Mouse (Mus musculus): ENCODE measurements around the gene Clba1. TPM values are rescaled to one million over a fixed set of nuclear protein-coding genes. Genes with fewer than 3 reads are reported as not detected.

Gene Clba1
- total and polyA plus RNA-seq, 2 experiments from 2014 or later, result 16.9 to 21.0 TPM

GRCm38 (mm10) chr12:112854610-112855333 lies 46.0 kb downstream of the Clba1 start:
- Histone ChIP-seq H3K4me2 (ENCODE audit: low read depth, low read length) (no peak overlapping the region), H3K27me3 (ENCODE audit: insufficient read depth, low read length) (no peaks in the 10 kb centered on the region), H3K4me3 (ENCODE audit: low read length) (no peak overlapping the region), H3K9me3 (ENCODE audit: low read length) (no peaks in the 10 kb centered on the region), H3K9ac (replicated peaks; ENCODE audit: low read length) (no peak overlapping the region), H3K27ac (no peak overlapping the region), H3K4me1 (ENCODE audit: insufficient read depth, low read length) (no peaks in the 10 kb centered on the region), H3K36me3 (ENCODE audit: insufficient read depth, low read length) (no peaks in the 10 kb centered on the region)
- no peak for ATAC-seq
- TF ChIP-seq CTCF (IDR thresholded peaks at IDR 0.05; ENCODE audit: low read depth), result no peak
- no peak for DNase-seq (ENCODE audit: low spot score)
- WGBS, result 78% methylated on average over 7 of the region's 7 CpGs

DNA sequence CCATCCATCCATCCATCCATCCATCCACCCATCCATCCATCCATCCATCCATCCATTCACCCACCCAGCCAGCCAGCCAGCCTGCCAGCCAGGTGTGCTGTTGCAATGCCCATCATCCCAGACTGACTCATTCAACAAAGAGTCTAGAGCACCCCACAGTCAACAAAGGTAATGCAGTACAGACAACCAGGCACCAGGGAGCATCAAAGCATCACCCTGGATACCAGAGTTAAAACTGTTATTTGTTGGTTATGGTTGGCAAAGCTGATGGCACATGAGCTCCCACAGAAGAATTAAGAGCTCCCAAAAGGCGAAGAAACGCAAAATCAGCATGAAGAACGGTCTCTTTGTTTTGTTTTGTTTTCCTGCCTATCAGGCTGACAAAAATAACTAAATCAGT lies 47.6 kb downstream of the Clba1 start:
- H3K4me3 ChIP-seq (ENCODE audit: low read length), result no peak overlapping the region
- no peak for ATAC-seq
- H3K9me3 ChIP-seq (ENCODE audit: low read length), result no peaks in the 10 kb centered on the region
- H3K9ac ChIP-seq (replicated peaks; ENCODE audit: low read length), result no peak overlapping the region
- no peaks in the 10 kb centered on the region for H3K4me1 ChIP-seq (ENCODE audit: insufficient read depth, low read length)
- peak; percentile 18; the same call in 1 of the 2 replicates for TF ChIP-seq CTCF (IDR thresholded peaks at IDR 0.05; ENCODE audit: low read depth)
- DNase-seq (ENCODE audit: low spot score), result no peak
- WGBS, result 61% methylated on average over 3 of the region's 3 CpGs
- H3K27me3 ChIP-seq (ENCODE audit: insufficient read depth, low read length), result no peaks in the 10 kb centered on the region
- no peak overlapping the region for H3K27ac ChIP-seq
- no peaks in the 10 kb centered on the region for H3K36me3 ChIP-seq (ENCODE audit: insufficient read depth, low read length)
- H3K4me2 ChIP-seq (ENCODE audit: low read depth, low read length), result no peak overlapping the region

DNA sequence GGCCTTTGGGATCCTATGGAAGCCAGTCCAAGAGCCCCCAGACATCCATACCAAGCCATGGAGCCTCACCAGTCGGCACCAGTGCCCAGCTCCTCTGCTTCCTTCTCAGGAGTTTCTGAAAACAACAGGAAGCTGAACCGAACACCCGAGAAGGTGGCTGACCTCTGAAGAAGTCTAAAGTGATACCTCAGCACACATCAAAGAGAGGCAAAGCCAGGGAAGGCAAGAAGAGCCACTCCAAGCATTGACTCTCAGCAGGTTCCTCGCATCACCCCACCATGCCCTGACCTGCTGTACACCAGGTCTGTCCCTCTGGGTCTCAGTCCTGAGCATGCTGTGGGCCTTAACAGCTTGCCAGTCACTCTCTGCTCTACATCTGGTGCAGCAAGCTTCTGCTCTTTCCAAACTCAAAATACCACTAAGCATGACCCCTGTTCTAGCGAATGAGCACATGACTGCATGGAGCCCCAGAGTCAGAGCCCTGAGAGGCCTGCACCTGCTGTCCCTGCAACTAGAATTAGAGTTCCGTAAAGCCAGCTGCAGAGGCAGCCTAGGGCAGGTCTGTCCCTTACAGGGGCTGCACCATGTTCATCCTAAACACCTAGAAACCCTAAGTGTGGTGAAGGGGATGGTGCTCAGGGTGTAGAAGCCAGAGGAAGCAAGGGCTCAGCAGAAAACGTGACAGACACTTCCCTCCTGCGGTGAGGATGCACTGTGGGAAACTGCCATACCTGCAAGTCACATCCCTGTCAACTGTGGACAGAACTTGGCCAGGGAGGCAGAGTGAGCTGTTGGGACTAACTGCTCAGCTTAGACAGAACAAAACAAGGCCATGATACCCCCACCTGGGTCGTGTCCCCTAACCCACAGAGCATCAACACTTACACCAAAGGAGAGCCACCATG lies 48.5 kb downstream of the Clba1 start:
- Histone ChIP-seq H3K36me3 (ENCODE audit: insufficient read depth, low read length) (no peaks in the 10 kb centered on the region), H3K27ac (no peak overlapping the region), H3K9ac (replicated peaks; ENCODE audit: low read length) (no peak overlapping the region), H3K9me3 (ENCODE audit: low read length) (no peaks in the 10 kb centered on the region), H3K4me1 (ENCODE audit: insufficient read depth, low read length) (no peaks in the 10 kb centered on the region), H3K4me2 (ENCODE audit: low read depth, low read length) (no peak overlapping the region), H3K4me3 (ENCODE audit: low read length) (no peak overlapping the region), H3K27me3 (ENCODE audit: insufficient read depth, low read length) (no peaks in the 10 kb centered on the region)
- DNase-seq (ENCODE audit: low spot score) (no peak), ATAC-seq (no peak)
- WGBS, result 69% methylated on average over 9 of the region's 9 CpGs
- no peak for TF ChIP-seq CTCF (IDR thresholded peaks at IDR 0.05; ENCODE audit: low read depth)

- Histone ChIP-seq H3K27me3 (ENCODE audit: insufficient read depth, low read length) (no peaks in the 10 kb centered on the region), H3K27ac (no peak overlapping the region), H3K4me3 (ENCODE audit: low read length) (no peak overlapping the region), H3K4me1 (ENCODE audit: insufficient read depth, low read length) (no peaks in the 10 kb centered on the region), H3K9me3 (ENCODE audit: low read length) (no peaks in the 10 kb centered on the region), H3K4me2 (ENCODE audit: low read depth, low read length) (no peak overlapping the region), H3K9ac (replicated peaks; ENCODE audit: low read length) (no peak overlapping the region), H3K36me3 (ENCODE audit: insufficient read depth, low read length) (no peaks in the 10 kb centered on the region)
- no peak for DNase-seq (ENCODE audit: low spot score)
- ATAC-seq, result no peak
- 86% methylated on average over 9 of the region's 9 CpGs for WGBS
- no peak for TF ChIP-seq CTCF (IDR thresholded peaks at IDR 0.05; ENCODE audit: low read depth)
Measured at GRCm38 (mm10) chr12:112858581-112859336, 50.0 kb downstream of the Clba1 start.

- Histone ChIP-seq H3K36me3 (ENCODE audit: insufficient read depth, low read length) (no peaks in the 10 kb centered on the region), H3K4me1 (ENCODE audit: insufficient read depth, low read length) (no peaks in the 10 kb centered on the region), H3K4me2 (ENCODE audit: low read depth, low read length) (no peak overlapping the region), H3K9ac (replicated peaks; ENCODE audit: low read length) (no peak overlapping the region), H3K4me3 (ENCODE audit: low read length) (no peak overlapping the region), H3K9me3 (ENCODE audit: low read length) (no peaks in the 10 kb centered on the region), H3K27ac (no peak overlapping the region), H3K27me3 (ENCODE audit: insufficient read depth, low read length) (no peaks in the 10 kb centered on the region)
- WGBS, result 77% methylated on average over 8 of the region's 8 CpGs
- no peak for DNase-seq (ENCODE audit: low spot score)
- ATAC-seq, result no peak
- no peak for TF ChIP-seq CTCF (IDR thresholded peaks at IDR 0.05; ENCODE audit: low read depth)
Measured at GRCm38 (mm10) chr12:112859930-112860329, 51.2 kb downstream of the Clba1 start.

- DNase-seq (ENCODE audit: low spot score) (no peak), ATAC-seq (no peak)
- 77% methylated on average over 7 of the region's 7 CpGs for WGBS
- no peak overlapping the region for H3K27ac ChIP-seq
- no peak overlapping the region for H3K4me2 ChIP-seq (ENCODE audit: low read depth, low read length)
- H3K4me1 ChIP-seq (ENCODE audit: insufficient read depth, low read length), result no peaks in the 10 kb centered on the region
- no peak for TF ChIP-seq CTCF (IDR thresholded peaks at IDR 0.05; ENCODE audit: low read depth)
- no peak overlapping the region for H3K4me3 ChIP-seq (ENCODE audit: low read length)
- no peak overlapping the region for H3K9ac ChIP-seq (replicated peaks; ENCODE audit: low read length)
- no peaks in the 10 kb centered on the region for H3K36me3 ChIP-seq (ENCODE audit: insufficient read depth, low read length)
- H3K27me3 ChIP-seq (ENCODE audit: insufficient read depth, low read length), result no peaks in the 10 kb centered on the region
- no peaks in the 10 kb centered on the region for H3K9me3 ChIP-seq (ENCODE audit: low read length)
Measured at GRCm38 (mm10) chr12:112860765-112861164, 52.0 kb downstream of the Clba1 start.

Measured in hindbrain, postnatal 0 days (tissue).